Mouse (Mus musculus): ENCODE data around the gene Lrrc42. TPM values are rescaled to one million over a fixed set of nuclear protein-coding genes. Genes with fewer than 3 reads are reported as not detected.

The Lrrc42 gene
- total and polyA plus RNA-seq, 3 experiments, result 8.6 to 48.9 TPM; not detected in 1

GRCm38 (mm10) chr4:107240196-107240595, 13.1 kb downstream of the Lrrc42 start:
- H3K4me1 ChIP-seq (ENCODE audit: control insufficient read depth in 1 of 2, insufficient read depth in 2 of 2, low read length in 2 of 2), result peaks cover 0 to 5% of the 10 kb centered on the region in 2 experiments; a peak in 3 of 4 replicates
- no peaks in the 10 kb centered on the region for H3K9me3 ChIP-seq (replicated peaks; ENCODE audit: insufficient read depth, low read length)
- TF ChIP-seq RCOR1 (IDR thresholded peaks at IDR 0.05; ENCODE audit: low read depth, low read length), result no peak
- TF ChIP-seq MYC (IDR thresholded peaks at IDR 0.05; ENCODE audit: low read depth, low read length), result no peak
- TF ChIP-seq E2F4 (IDR thresholded peaks at IDR 0.05; ENCODE audit: borderline replicate concordance, low read depth, low read length), result no peak
- TF ChIP-seq TCF12 (IDR thresholded peaks at IDR 0.05; ENCODE audit: low read depth, low read length), result no peak
- no peak for TF ChIP-seq POLR2AphosphoS5 (IDR thresholded peaks at IDR 0.05; ENCODE audit: borderline replicate concordance, low read depth, low read length)
- TF ChIP-seq USF1 (IDR thresholded peaks at IDR 0.05; ENCODE audit: low read depth, low read length), result no peak
- no peak for TF ChIP-seq BHLHE40 (IDR thresholded peaks at IDR 0.05; ENCODE audit: borderline replicate concordance, low read depth, low read length)
- no peak for TF ChIP-seq SMC3 (IDR thresholded peaks at IDR 0.05; ENCODE audit: low read depth, low read length)
- TF ChIP-seq NRF1 (IDR thresholded peaks at IDR 0.05; ENCODE audit: insufficient read depth, low read depth, low read length, poor library complexity, severe bottlenecking), result no peak
- no peak for TF ChIP-seq MEF2A (IDR thresholded peaks at IDR 0.05; ENCODE audit: extremely low read depth, insufficient replicate concordance, low read depth, low read length, poor library complexity, severe bottlenecking)
- no peak for TF ChIP-seq RAD21 (IDR thresholded peaks at IDR 0.05; ENCODE audit: low read depth, low read length)
- TF ChIP-seq ELF1 (IDR thresholded peaks at IDR 0.05; ENCODE audit: low read depth, low read length), result no peak
- no peak for TF ChIP-seq CHD2 (IDR thresholded peaks at IDR 0.05; ENCODE audit: low read length)
- TF ChIP-seq CHD1 (IDR thresholded peaks at IDR 0.05; ENCODE audit: low read depth, low read length), result no peak
- TF ChIP-seq TAL1 (IDR thresholded peaks at IDR 0.05; ENCODE audit: low read length), result no peak
- no peak for TF ChIP-seq TBP (IDR thresholded peaks at IDR 0.05; ENCODE audit: low read depth, low read length)
- TF ChIP-seq POLR2AphosphoS2 (IDR thresholded peaks at IDR 0.05; ENCODE audit: low read length), result no peak
- TF ChIP-seq HCFC1 (IDR thresholded peaks at IDR 0.05; ENCODE audit: low read depth, low read length), result no peak
- H3K27ac ChIP-seq (ENCODE audit: control insufficient read depth, low read depth, low read length), result no peak overlapping the region
- H3K9ac ChIP-seq (ENCODE audit: control insufficient read depth, low read depth, low read length, poor library complexity, severe bottlenecking), result no peak overlapping the region
- no peak overlapping the region for H3K4me3 ChIP-seq (ENCODE audit: control insufficient read depth in 1 of 2, insufficient read depth in 1 of 2, low read depth in 2 of 2, low read length in 2 of 2)
- H3K27me3 ChIP-seq (ENCODE audit: control insufficient read depth in 1 of 2, insufficient read depth in 2 of 2, low read length in 2 of 2), result no peaks in the 10 kb centered on the region
- H3K36me3 ChIP-seq (ENCODE audit: control insufficient read depth in 1 of 2, insufficient read depth in 2 of 2, low read length in 2 of 2), result peaks cover 1 to 14% of the 10 kb centered on the region in 2 experiments
- DNase-seq (ENCODE audit: low read depth, low spot score), result no peak
- no peaks in the 10 kb centered on the region for H3K79me2 ChIP-seq (ENCODE audit: control insufficient read depth, insufficient read depth, low read length, poor library complexity)

GRCm38 (mm10) chr4:107238253-107238652, 15.1 kb downstream of the Lrrc42 start:
- peaks cover 0 to 6% of the 10 kb centered on the region in 2 experiments; a peak in 2 of 4 replicates for H3K36me3 ChIP-seq (ENCODE audit: control insufficient read depth in 1 of 2, insufficient read depth in 2 of 2, low read length in 2 of 2)

More at GRCm38 (mm10) chr4:107238253-107238652, 15.1 kb downstream of the Lrrc42 start:
- Histone ChIP-seq H3K9me3 (replicated peaks; ENCODE audit: insufficient read depth, low read length) (no peaks in the 10 kb centered on the region), H3K4me1 (ENCODE audit: control insufficient read depth in 1 of 2, insufficient read depth in 2 of 2, low read length in 2 of 2) (no peaks in the 10 kb centered on the region), H3K27me3 (ENCODE audit: control insufficient read depth in 1 of 2, insufficient read depth in 2 of 2, low read length in 2 of 2) (no peaks in the 10 kb centered on the region), H3K27ac (ENCODE audit: control insufficient read depth, low read depth, low read length) (no peak overlapping the region), H3K79me2 (ENCODE audit: control insufficient read depth, insufficient read depth, low read length, poor library complexity) (no peaks in the 10 kb centered on the region), H3K9ac (ENCODE audit: control insufficient read depth, low read depth, low read length, poor library complexity, severe bottlenecking) (no peak overlapping the region), H3K4me3 (ENCODE audit: control insufficient read depth in 1 of 2, insufficient read depth in 1 of 2, low read depth in 2 of 2, low read length in 2 of 2) (no peak overlapping the region)
- TF ChIP-seq ETS1 (IDR thresholded peaks at IDR 0.05; ENCODE audit: low read depth, low read length) (no peak), CTCF (IDR thresholded peaks at IDR 0.05 in 2 of 3, conservative IDR thresholded peaks at IDR 0.05 in 1 of 3; ENCODE audit: control insufficient read depth in 1 of 3, insufficient read depth in 1 of 3, low read depth in 2 of 3, low read length in 3 of 3, poor library complexity in 1 of 3, severe bottlenecking in 1 of 3) (no peak), HCFC1 (IDR thresholded peaks at IDR 0.05; ENCODE audit: low read depth, low read length) (no peak)
- no peak for DNase-seq (ENCODE audit: low read depth, low spot score)

Data from MEL (cell line).